Mouse (Mus musculus) intestine, embryonic 16.5 days (tissue): ENCODE results near the gene Foxj1. TPM values are rescaled to one million over a fixed set of nuclear protein-coding genes. Genes with fewer than 3 reads are reported as not detected.
A peak's percentile ranks its signal among the peaks of the same experiment; 100 is the strongest.

Experiments
- ATAC-seq: fragments of 200-750 bp; cut with Nextera tagmentation; 2 replicates; pipeline ENCODE4 v1.8.0; 2017; ENCODE audit warnings: moderate TSS enrichment, moderate library complexity
- H3K27ac ChIP-seq: fragments of 300-500 bp; sonication (generic); 2 replicates; pipeline ENCODE4 v1.5.1; 2014; ENCODE audit warnings: mild to moderate bottlenecking, low read length
- H3K27me3 ChIP-seq: fragments of 300-500 bp; sonication (generic); replicated peaks from 2 replicates; pipeline ENCODE4 v1.6.1; 2014; ENCODE audit warnings: low read length, control low read depth, mixed read lengths; ENCODE audit not compliant: control insufficient read depth, insufficient read depth
- H3K36me3 ChIP-seq: fragments of 300-500 bp; sonication (generic); 2 replicates; pipeline ENCODE4 v1.6.1; 2014; ENCODE audit warnings: low read length, control low read depth; ENCODE audit not compliant: control insufficient read depth, insufficient read depth
- H3K4me1 ChIP-seq: fragments of 300-500 bp; sonication (generic); 2 replicates; pipeline ENCODE4 v1.6.1; 2014; ENCODE audit warnings: low read length, control low read depth, mixed read lengths; ENCODE audit not compliant: control insufficient read depth, insufficient read depth
- H3K4me2 ChIP-seq: fragments of 300-500 bp; sonication (generic); 2 replicates; pipeline ENCODE4 v1.6.1; 2014; ENCODE audit warnings: low read depth, low read length, control low read depth
- H3K4me3 ChIP-seq: fragments of 300-500 bp; sonication (generic); 2 replicates; pipeline ENCODE4 v1.5.1; 2014; ENCODE audit warnings: mild to moderate bottlenecking, low read length
- H3K9ac ChIP-seq: fragments of 300-500 bp; sonication (generic); 2 replicates; pipeline ENCODE4 v1.6.1; 2014; ENCODE audit warnings: low read depth, low read length
- H3K9me3 ChIP-seq: fragments of 300-500 bp; sonication (generic); 2 replicates; pipeline ENCODE4 v1.6.1; 2016; ENCODE audit warnings: low read length, control low read depth; ENCODE audit not compliant: control insufficient read depth
- WGBS: fragments of 180-500 bp; shearing (Covaris S2); extraction: QIAGEN DNeasy Blood & Tissue Kit; methylation state at CpG from one replicate; pipeline ENCODE4 v1.1.7; 2014; 5-methylcytosine and 5-hydroxymethylcytosine counted together
- polyA plus RNA-seq: library from polyadenylated mRNA; unstranded; fragments of >200 nt; fragmentation: Nextera tagmentation; extraction: Ambion mirVana; gene quantifications from 2 replicates; pipeline ENCODE4 v1.2.1, GENCODE M21; 2015

Foxj1 gene
- polyA plus RNA-seq, 1 experiment from 2014 or later = 0.27 TPM

GRCm38 (mm10) chr11:116333526-116334416 lies 1.4 kb downstream of the Foxj1 start:
- ATAC-seq = no peak
- Histone ChIP-seq H3K27ac (no peak overlapping the region), H3K4me3 (peak overlapping the region; percentile 70), H3K9ac (peak overlapping the region; percentile 56), H3K9me3 (no peaks in the 10 kb centered on the region), H3K36me3 (no peaks in the 10 kb centered on the region), H3K4me1 (peaks cover 40% of the 10 kb centered on the region), H3K27me3 (peaks cover 15% of the 10 kb centered on the region), H3K4me2 (peak overlapping the region; percentile 100)
- 23% methylated on average over 31 of the region's 31 CpGs for WGBS

GRCm38 (mm10) chr11:116332983-116333270 lies 2.3 kb downstream of the Foxj1 start:
- H3K9me3 ChIP-seq = no peaks in the 10 kb centered on the region
- ATAC-seq = no peak
- H3K4me2 ChIP-seq = no peak overlapping the region
- no peak overlapping the region for H3K4me3 ChIP-seq
- 66% methylated on average over 3 of the region's 3 CpGs for WGBS
- peaks cover 40% of the 10 kb centered on the region for H3K4me1 ChIP-seq
- peaks cover 15% of the 10 kb centered on the region for H3K27me3 ChIP-seq
- no peaks in the 10 kb centered on the region for H3K36me3 ChIP-seq
- no peak overlapping the region for H3K9ac ChIP-seq
- no peak overlapping the region for H3K27ac ChIP-seq

- WGBS = 34% methylated on average over 19 of the region's 19 CpGs
- peaks cover 15% of the 10 kb centered on the region for H3K27me3 ChIP-seq
- no peak overlapping the region for H3K4me3 ChIP-seq
- no peak overlapping the region for H3K27ac ChIP-seq
- no peak for ATAC-seq
- no peaks in the 10 kb centered on the region for H3K9me3 ChIP-seq
- H3K4me2 ChIP-seq = no peak overlapping the region
- 0 out of 2 replicates have a peak overlapping the region, but pooled peaks have one; percentile 35 for H3K9ac ChIP-seq
- H3K36me3 ChIP-seq = no peaks in the 10 kb centered on the region
- peaks cover 40% of the 10 kb centered on the region for H3K4me1 ChIP-seq
Observed at GRCm38 (mm10) chr11:116332232-116332982, 2.8 kb downstream of the Foxj1 start.

GRCm38 (mm10) chr11:116330211-116330518 lies 5.0 kb downstream of the Foxj1 start:
- Histone ChIP-seq H3K4me2 (no peak overlapping the region), H3K4me1 (peaks cover 37% of the 10 kb centered on the region), H3K4me3 (no peak overlapping the region), H3K9me3 (no peaks in the 10 kb centered on the region), H3K27me3 (peaks cover 15% of the 10 kb centered on the region), H3K9ac (0 out of 2 replicates have a peak overlapping the region, but pooled peaks have one; percentile 7), H3K27ac (no peak overlapping the region), H3K36me3 (no peaks in the 10 kb centered on the region)
- 81% methylated on average over 7 of the region's 7 CpGs for WGBS
- no peak for ATAC-seq

GRCm38 (mm10) chr11:116329314-116330210 lies 5.6 kb downstream of the Foxj1 start:
- Histone ChIP-seq H3K4me3 (no peak overlapping the region), H3K27ac (no peak overlapping the region), H3K36me3 (no peaks in the 10 kb centered on the region), H3K9ac (peak overlapping the region; percentile 7; the same call in 1 of the 2 replicates), H3K9me3 (no peaks in the 10 kb centered on the region), H3K27me3 (peaks cover 9% of the 10 kb centered on the region), H3K4me2 (no peak overlapping the region), H3K4me1 (peaks cover 32% of the 10 kb centered on the region)
- WGBS = 49% methylated on average over 18 of the region's 18 CpGs
- ATAC-seq = no peak

- H3K9ac ChIP-seq = no peak overlapping the region
- no peak overlapping the region for H3K4me3 ChIP-seq
- H3K9me3 ChIP-seq = no peaks in the 10 kb centered on the region
- no peak overlapping the region for H3K27ac ChIP-seq
- no peaks in the 10 kb centered on the region for H3K27me3 ChIP-seq
- 68% methylated on average over 7 of the region's 7 CpGs for WGBS
- H3K4me2 ChIP-seq = no peak overlapping the region
- ATAC-seq = no peak
- no peaks in the 10 kb centered on the region for H3K36me3 ChIP-seq
- H3K4me1 ChIP-seq = peaks cover 9% of the 10 kb centered on the region
Observed at GRCm38 (mm10) chr11:116326963-116327603, 8.1 kb downstream of the Foxj1 start.

- no peak overlapping the region for H3K27ac ChIP-seq
- peak overlapping the region; percentile 80 for H3K9ac ChIP-seq
- 2% methylated on average over 41 of the region's 41 CpGs for WGBS
- H3K9me3 ChIP-seq = no peaks in the 10 kb centered on the region
- no peaks in the 10 kb centered on the region for H3K4me1 ChIP-seq
- H3K4me3 ChIP-seq = peak overlapping the region; percentile 55
- ATAC-seq = peak; percentile 91
- no peaks in the 10 kb centered on the region for H3K36me3 ChIP-seq
- peak overlapping the region; percentile 100 for H3K4me2 ChIP-seq
- no peaks in the 10 kb centered on the region for H3K27me3 ChIP-seq
Observed at GRCm38 (mm10) chr11:116318719-116319659, 16.2 kb downstream of the Foxj1 start.

- Histone ChIP-seq H3K36me3 (no peaks in the 10 kb centered on the region), H3K4me3 (no peak overlapping the region), H3K9ac (no peak overlapping the region), H3K9me3 (no peaks in the 10 kb centered on the region), H3K4me1 (no peaks in the 10 kb centered on the region), H3K27ac (no peak overlapping the region), H3K4me2 (no peak overlapping the region), H3K27me3 (no peaks in the 10 kb centered on the region)
- WGBS = 31% methylated on average over 8 of the region's 8 CpGs
- peak; percentile 54; the same call in 1 of the 2 replicates for ATAC-seq
Observed at GRCm38 (mm10) chr11:116312359-116312758, 22.8 kb downstream of the Foxj1 start.
